In the genomic region with DNA sequence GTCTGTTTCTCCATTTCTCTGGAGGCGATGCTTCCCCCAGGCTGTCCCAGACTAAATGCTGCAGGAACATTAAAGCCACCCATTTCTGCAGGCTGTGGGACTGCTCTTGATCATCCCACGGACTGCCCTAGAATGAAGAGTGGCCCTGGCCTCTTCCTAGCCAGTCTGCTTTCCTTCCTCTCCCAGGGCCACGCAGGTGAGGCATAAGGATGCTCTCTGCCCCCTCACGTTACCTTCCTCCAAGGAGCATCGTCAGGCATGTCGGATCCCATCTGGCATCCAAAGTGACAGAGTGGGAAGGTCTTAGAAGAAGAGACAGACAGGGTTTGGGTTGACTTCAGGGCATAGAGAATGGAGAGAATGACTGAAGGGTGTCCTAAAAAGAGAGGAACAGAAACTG, we compare ENCODE assay signal across 23 mouse cellular contexts. TPM values are rescaled to one million over a fixed set of nuclear protein-coding genes. Genes with fewer than 3 reads are reported as not detected.
A peak's percentile ranks its signal among the peaks of the same experiment; 100 is the strongest.
DNase-seq lines count a peak whose midpoint lies in the region; ATAC-seq and TF ChIP-seq lines count a peak whose summit lies in the region.
"Had no signal": no experiment of that assay in that cellular context is flagged by ENCODE, and none has a peak within 500 bp of the region (broad histone marks: within the 10 kb centered on the region; RNA-seq: fewer than 3 reads in every experiment).

No protein-coding gene starts in this region.

- no peak overlapping the region for H3K4me3 ChIP-seq in heart, embryonic 12.5 days
- H3K4me3 ChIP-seq in heart, embryonic 10.5 days: no peak overlapping the region
- no peak overlapping the region for H3K4me3 ChIP-seq in heart, embryonic 11.5 days (ENCODE audit: low read depth, low read length)
- H3K4me3 ChIP-seq in CH12.LX (replicated peaks in 1 of 3; ENCODE audit: low read depth in 2 of 3, low read length in 2 of 3, poor library complexity in 1 of 3): no peak overlapping the region

- dilution Hi-C loops in CH12.LX (cut with MboI; ENCODE audit: extremely low pct_ligation_motif_present, extremely low pct_unique_long_range_greater_than_20kb, low sequenced_read_pairs): no loop called here

- no peak for TF ChIP-seq CTCF in CH12.LX (conservative IDR thresholded peaks at IDR 0.05 in 1 of 2, IDR thresholded peaks at IDR 0.05 in 1 of 2; ENCODE audit: low read depth in 2 of 2, low read length in 2 of 2)

- peaks cover 6% of the 10 kb centered on the region for H3K9me3 ChIP-seq in heart, embryonic 12.5 days (replicated peaks)
- H3K9me3 ChIP-seq in heart, embryonic 10.5 days: no peaks in the 10 kb centered on the region
- no peaks in the 10 kb centered on the region for H3K9me3 ChIP-seq in heart, embryonic 11.5 days (replicated peaks; ENCODE audit: control insufficient read depth, low read length)
- peaks cover 2% of the 10 kb centered on the region for H3K9me3 ChIP-seq in CH12.LX (replicated peaks; ENCODE audit: low read length)
- H3K9me3 ChIP-seq: G1E had no signal

- in situ Hi-C loops in CH12.LX (cut with MboI; ENCODE audit: low pct_ligation_motif_present, low pct_unique_long_range_greater_than_20kb, low sequenced_read_pairs): no loop called here

- no peak overlapping the region for H3K9ac ChIP-seq in heart, embryonic 12.5 days
- H3K9ac ChIP-seq in heart, embryonic 11.5 days (ENCODE audit: low read depth, low read length): no peak overlapping the region
- H3K9ac ChIP-seq in CH12.LX (ENCODE audit: insufficient read depth, low read depth): no peak overlapping the region

- no peak for ATAC-seq in heart, embryonic 12.5 days (ENCODE audit: insufficient number of reproducible peaks, low FRiP score)
- ATAC-seq in heart, embryonic 11.5 days (replicated peaks; ENCODE audit: insufficient number of reproducible peaks, low FRiP score, low TSS enrichment): no peak
- ATAC-seq: activated CD4-positive, CD25-positive, alpha-beta regulatory T cell, adult 4 months; CD4-positive, CD25-positive, alpha-beta regulatory T cell, adult 4 months; Patski had no signal

- no peak for TF ChIP-seq EP300 in CH12.LX (IDR thresholded peaks at IDR 0.05; ENCODE audit: low read length)

- H3K27ac ChIP-seq in heart, embryonic 12.5 days (ENCODE audit: poor library complexity, severe bottlenecking): no peak overlapping the region
- H3K27ac ChIP-seq in heart, embryonic 10.5 days: no peak overlapping the region
- H3K27ac ChIP-seq in heart, embryonic 11.5 days (ENCODE audit: low read depth, low read length): no peak overlapping the region
- H3K27ac ChIP-seq in CH12.LX (ENCODE audit: insufficient read depth, low read depth): no peak overlapping the region

- H3K79me2 ChIP-seq in CH12.LX (replicated peaks; ENCODE audit: control insufficient read depth, extremely low read depth, insufficient read depth, poor library complexity, severe bottlenecking): no peaks in the 10 kb centered on the region

- TF ChIP-seq RAD21 in CH12.LX (IDR thresholded peaks at IDR 0.05; ENCODE audit: low read depth, low read length): no peak

- no peak overlapping the region for H3K4me2 ChIP-seq in heart, embryonic 12.5 days
- no peak overlapping the region for H3K4me2 ChIP-seq in heart, embryonic 11.5 days
- H3K4me2 ChIP-seq in CH12.LX (ENCODE audit: insufficient read depth, low read depth, poor library complexity, severe bottlenecking): no peak overlapping the region

- WGBS in heart, embryonic 12.5 days: 75% methylated on average over 6 of the region's 6 CpGs
- 88% methylated on average over 6 of the region's 6 CpGs for WGBS in heart, embryonic 10.5 days
- 78% methylated on average over 6 of the region's 6 CpGs for WGBS in heart, embryonic 11.5 days (ENCODE audit: insufficient replicate concordance)

- no peaks in the 10 kb centered on the region for H3K4me1 ChIP-seq in heart, embryonic 12.5 days (replicated peaks)
- no peaks in the 10 kb centered on the region; the same call in 1 of the 2 replicates for H3K4me1 ChIP-seq in heart, embryonic 10.5 days
- no peaks in the 10 kb centered on the region for H3K4me1 ChIP-seq in heart, embryonic 11.5 days (ENCODE audit: control insufficient read depth, insufficient read depth, low read length)
- H3K4me1 ChIP-seq in CH12.LX (ENCODE audit: control insufficient read depth in 1 of 2, insufficient read depth in 2 of 2): peaks cover 8 to 20% of the 10 kb centered on the region in 2 experiments

- peak; percentile 58 for DNase-seq in heart, adult 11 months
- peak; percentile 54 for DNase-seq in heart, embryonic 10.5 days (ENCODE audit: low spot score)
- DNase-seq in CH12.LX (ENCODE audit: extremely low read depth): no peak
- DNase-seq in kidney, postnatal 14 days: no peak
- DNase-seq: adrenal gland, adult 2 months; adrenal gland, adult 8-10 months; adrenal gland, postnatal 10 days; adrenal gland, postnatal 14 days; adrenal gland, postnatal 25 days; adrenal gland, postnatal 36 days; B cell, adult 2 months; cerebellum, adult 11 months; cerebellum, adult 11-12 months; cerebellum, adult 18-20 months; cerebellum, adult 2 months had no signal

- H3K36me3 ChIP-seq in heart, embryonic 12.5 days: no peaks in the 10 kb centered on the region
- no peaks in the 10 kb centered on the region for H3K36me3 ChIP-seq in heart, embryonic 10.5 days
- no peaks in the 10 kb centered on the region for H3K36me3 ChIP-seq in heart, embryonic 11.5 days (ENCODE audit: control insufficient read depth, insufficient read depth, low read length)
- no peaks in the 10 kb centered on the region for H3K36me3 ChIP-seq in CH12.LX (replicated peaks in 1 of 2; ENCODE audit: control insufficient read depth in 1 of 2, insufficient read depth in 1 of 2, low read length in 1 of 2)
- H3K36me3 ChIP-seq: G1E had no signal

- H3K27me3 ChIP-seq in heart, embryonic 12.5 days (replicated peaks): no peaks in the 10 kb centered on the region
- no peaks in the 10 kb centered on the region for H3K27me3 ChIP-seq in heart, embryonic 10.5 days (ENCODE audit: insufficient read depth, poor library complexity, severe bottlenecking)
- H3K27me3 ChIP-seq in heart, embryonic 11.5 days (ENCODE audit: control insufficient read depth, insufficient read depth, low read length): no peaks in the 10 kb centered on the region
- no peaks in the 10 kb centered on the region for H3K27me3 ChIP-seq in CH12.LX (replicated peaks)

- TF ChIP-seq POLR2A in CH12.LX (IDR thresholded peaks at IDR 0.05; ENCODE audit: low read depth, low read length): no peak

TF ChIP-seq in CH12.LX, 34 proteins besides CTCF, POLR2A, EP300 and RAD21:
- TF ChIP-seq KAT2A (IDR thresholded peaks at IDR 0.05; ENCODE audit: insufficient replicate concordance, low read length) (no peak), NELFE (IDR thresholded peaks at IDR 0.05; ENCODE audit: low read depth, low read length) (no peak), HCFC1 (IDR thresholded peaks at IDR 0.05; ENCODE audit: low read depth, low read length) (no peak), MAX (IDR thresholded peaks at IDR 0.05; ENCODE audit: low read length) (no peak), IRF4 (IDR thresholded peaks at IDR 0.05; ENCODE audit: low read depth, low read length) (peak; percentile 29; the same call in 1 of the 2 replicates), ELF1 (IDR thresholded peaks at IDR 0.05; ENCODE audit: low read depth, low read length) (no peak), MAFK (IDR thresholded peaks at IDR 0.05; ENCODE audit: insufficient replicate concordance, low read length) (no peak)

RNA-seq across cellular contexts. Expression of gene Cnih3, which starts 33.0 kb away (rescaled TPM):
- polyA plus RNA-seq in heart, embryonic 12.5 days (2016; fragmentation: Nextera tagmentation; extraction: Ambion mirVana): 0.27 and 0.36 TPM in 2 replicates
- polyA plus RNA-seq in heart, embryonic 10.5 days (2016; fragmentation: Nextera tagmentation; extraction: Ambion mirVana): 0.14 and 0.23 TPM in 2 replicates
- 0.13 and 0.29 TPM in 2 replicates for polyA plus RNA-seq in heart, embryonic 11.5 days (2014; fragmentation: Nextera tagmentation; extraction: Ambion mirVana)
- total RNA-seq in CH12.LX (2012; rRNA removed): not detected in 2 replicates
- not detected in 2 replicates for total RNA-seq in CH12.LX (2014; rRNA removed)
- polyA plus RNA-seq in CH12.LX (2012; ENCODE audit: insufficient read length, low read depth): not detected in 2 replicates
- total RNA-seq: adrenal gland, adult 18-20 months; adrenal gland, adult 2 months; adrenal gland, postnatal 10 days; adrenal gland, postnatal 14 days; adrenal gland, postnatal 25 days; adrenal gland, postnatal 36 days; MEL had no signal
- polyA plus RNA-seq: activated CD4-positive, CD25-positive, alpha-beta regulatory T cell, adult 4 months; adrenal gland, adult 2 months; CD4-positive, CD25-positive, alpha-beta regulatory T cell, adult 4 months; G1E had no signal

Comparison
In these comparisons a context has a peak if more than half of its experiments do, and no peak if none do; other contexts are left out.
1. DNase-seq: peak in heart, adult 11 months (single experiment) and heart, embryonic 10.5 days (single experiment); none in CH12.LX (single experiment) and kidney, postnatal 14 days (single experiment).